In the genomic region with DNA sequence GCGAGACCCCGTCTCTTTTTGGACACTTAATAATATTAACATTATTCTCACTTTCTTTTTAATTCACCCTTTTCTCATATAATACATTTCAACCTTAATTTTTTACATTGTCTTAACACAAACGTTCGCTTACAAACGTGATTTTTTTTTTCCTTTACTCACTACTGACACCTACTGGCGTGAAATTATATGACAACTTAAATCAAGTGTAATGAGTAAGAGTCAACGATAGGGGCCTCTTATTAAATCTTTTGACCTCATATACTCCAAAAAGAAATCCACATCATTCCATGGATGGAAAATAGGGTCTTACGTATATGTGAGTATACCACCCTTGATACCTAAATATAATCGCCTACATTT, we compare ENCODE assay signal across 8 mouse cellular contexts. TPM values are rescaled to one million over a fixed set of nuclear protein-coding genes. Genes with fewer than 3 reads are reported as not detected.
A peak's percentile ranks its signal among the peaks of the same experiment; 100 is the strongest.
DNase-seq lines count a peak whose midpoint lies in the region; ATAC-seq and TF ChIP-seq lines count a peak whose summit lies in the region.

No protein-coding gene starts in this region.

- peak; percentile 83 for TF ChIP-seq CTCF in left cerebral cortex, adult 2 months (IDR thresholded peaks at IDR 0.05)

- H3K4me3 ChIP-seq in left cerebral cortex, adult 2 months: 0 out of 2 replicates have a peak overlapping the region, but pooled peaks have one; percentile 13
- no peak overlapping the region for H3K4me3 ChIP-seq in forebrain, embryonic 11.5 days (ENCODE audit: low read depth, low read length)
- H3K4me3 ChIP-seq in intestine, embryonic 16.5 days (ENCODE audit: low read length): 0 out of 2 replicates have a peak overlapping the region, but pooled peaks have one; percentile 14
- H3K4me3 ChIP-seq in megakaryocyte, embryonic 14.5 days (replicated peaks): peak overlapping the region; percentile 77

- no peaks in the 10 kb centered on the region for H3K27me3 ChIP-seq in forebrain, embryonic 11.5 days (ENCODE audit: control insufficient read depth, insufficient read depth, low read length)
- H3K27me3 ChIP-seq in intestine, embryonic 16.5 days (replicated peaks; ENCODE audit: control insufficient read depth, insufficient read depth, low read length): no peaks in the 10 kb centered on the region
- no peaks in the 10 kb centered on the region for H3K27me3 ChIP-seq in megakaryocyte, embryonic 14.5 days (replicated peaks)

- ATAC-seq in forebrain, embryonic 11.5 days (replicated peaks; ENCODE audit: low FRiP score): peak; percentile 8; the same call in 1 of the 2 replicates
- 0 out of 2 replicates have a peak, but pooled peaks have one; percentile 9 for ATAC-seq in intestine, embryonic 16.5 days

- no peak overlapping the region for H3K9ac ChIP-seq in forebrain, embryonic 11.5 days (ENCODE audit: low read length)
- no peak overlapping the region for H3K9ac ChIP-seq in intestine, embryonic 16.5 days (ENCODE audit: low read depth, low read length)

- 0 out of 2 replicates have a peak overlapping the region, but pooled peaks have one; percentile 18 for H3K4me2 ChIP-seq in forebrain, embryonic 11.5 days (ENCODE audit: low read depth, low read length, severe bottlenecking)
- 0 out of 2 replicates have a peak overlapping the region, but pooled peaks have one; percentile 33 for H3K4me2 ChIP-seq in intestine, embryonic 16.5 days (ENCODE audit: low read depth, low read length)

- peaks cover 9% of the 10 kb centered on the region; the same call in 1 of the 2 replicates for H3K36me3 ChIP-seq in forebrain, embryonic 11.5 days (ENCODE audit: control insufficient read depth, insufficient read depth, low read length)
- H3K36me3 ChIP-seq in intestine, embryonic 16.5 days (ENCODE audit: control insufficient read depth, insufficient read depth, low read length): peaks cover 10% of the 10 kb centered on the region
- H3K36me3 ChIP-seq in megakaryocyte, embryonic 14.5 days (replicated peaks; ENCODE audit: low read length): peaks cover 27% of the 10 kb centered on the region

- H3K27ac ChIP-seq in left cerebral cortex, adult 2 months: no peak overlapping the region
- H3K27ac ChIP-seq in forebrain, embryonic 11.5 days (ENCODE audit: low read depth, low read length): no peak overlapping the region
- no peak overlapping the region for H3K27ac ChIP-seq in intestine, embryonic 16.5 days (ENCODE audit: low read length)

- intact Hi-C loops in left cerebral cortex, adult 2 months (cut with DNase I): loop anchor here (1.0 kb wide), 1 partner anchor 38 kb away; a partner anchor contains a TSS

- WGBS in forebrain, embryonic 11.5 days: 6% methylated on average over 9 of the region's 9 CpGs
- WGBS in intestine, embryonic 16.5 days: 6% methylated on average over 9 of the region's 9 CpGs

- no peaks in the 10 kb centered on the region for H3K9me3 ChIP-seq in forebrain, embryonic 11.5 days (ENCODE audit: control insufficient read depth, low read length)
- H3K9me3 ChIP-seq in intestine, embryonic 16.5 days (ENCODE audit: control insufficient read depth, low read length): no peaks in the 10 kb centered on the region
- no peaks in the 10 kb centered on the region for H3K9me3 ChIP-seq in megakaryocyte, embryonic 14.5 days

- DNase-seq in left cerebral cortex, adult 2 months (ENCODE audit: extremely low spot score in 1 of 2, low spot score in 2 of 2): no peak
- DNase-seq in left cerebral cortex, adult 8-10 months (ENCODE audit: low spot score in 2 of 2): no peak
- DNase-seq in R1 (ENCODE audit: low read depth, low spot score): peak; percentile 90
- DNase-seq in forebrain, embryonic 11.5 days (ENCODE audit: low spot score): no peak
- DNase-seq in telencephalon, adult 2 months (ENCODE audit: low read depth, low spot score): peak; percentile 55
- no peak for DNase-seq in ovary, adult 18-20 months (ENCODE audit: low spot score)

- no peaks in the 10 kb centered on the region; the same call in 1 of the 2 replicates for H3K4me1 ChIP-seq in forebrain, embryonic 11.5 days (replicated peaks; ENCODE audit: control insufficient read depth, insufficient read depth, low read length)
- H3K4me1 ChIP-seq in intestine, embryonic 16.5 days (ENCODE audit: control insufficient read depth, insufficient read depth, low read length): no peaks in the 10 kb centered on the region; the same call in 1 of the 2 replicates
- H3K4me1 ChIP-seq in megakaryocyte, embryonic 14.5 days: peaks cover 20% of the 10 kb centered on the region; the same call in 1 of the 2 replicates

RNA-seq across cellular contexts. Expression of a gene that starts 0.6 kb away (rescaled TPM):
- 1,000 to 10,000 TPM; 1,087 to 1,104 TPM for total RNA-seq in left cerebral cortex, adult 2 months (2021)
- 1,000 to 10,000 TPM; 1,202 to 1,440 (median 1,306) TPM for total RNA-seq in left cerebral cortex, adult 8-10 months (2022)
- polyA plus RNA-seq in forebrain, embryonic 11.5 days (2014; fragmentation: Nextera tagmentation; extraction: Ambion mirVana): 1,243 and 1,383 TPM in 2 replicates
- 1,525 and 1,563 TPM in 2 replicates for polyA plus RNA-seq in intestine, embryonic 16.5 days (2015; fragmentation: Nextera tagmentation; extraction: Ambion mirVana)
- polyA plus RNA-seq in megakaryocyte, embryonic 14.5 days (2012; ENCODE audit: insufficient read depth, low replicate concordance): 250 and 1,840 TPM in 2 replicates

RNA-seq across cellular contexts. Expression of a gene that starts 9.1 kb away (rescaled TPM):
- not detected for total RNA-seq in left cerebral cortex, adult 2 months (2021)
- not detected for total RNA-seq in left cerebral cortex, adult 8-10 months (2022)
- polyA plus RNA-seq in forebrain, embryonic 11.5 days (2014; fragmentation: Nextera tagmentation; extraction: Ambion mirVana): 33.8 and 38.4 TPM in 2 replicates
- 13.2 and 17.3 TPM in 2 replicates for polyA plus RNA-seq in intestine, embryonic 16.5 days (2015; fragmentation: Nextera tagmentation; extraction: Ambion mirVana)
- 14.7 TPM in 1 of 2 replicates, not detected in the other for polyA plus RNA-seq in megakaryocyte, embryonic 14.5 days (2012; ENCODE audit: insufficient read depth, low replicate concordance)

RNA-seq across cellular contexts. Expression of a gene that starts 24.3 kb away (rescaled TPM):
- 100 to 1,000 TPM; 174 to 177 TPM for total RNA-seq in left cerebral cortex, adult 2 months (2021)
- 100 to 1,000 TPM; 175 to 204 (median 181) TPM for total RNA-seq in left cerebral cortex, adult 8-10 months (2022)
- polyA plus RNA-seq in forebrain, embryonic 11.5 days (2014; fragmentation: Nextera tagmentation; extraction: Ambion mirVana): 436 and 487 TPM in 2 replicates
- 602 and 654 TPM in 2 replicates for polyA plus RNA-seq in intestine, embryonic 16.5 days (2015; fragmentation: Nextera tagmentation; extraction: Ambion mirVana)
- 6.9 and 62.3 TPM in 2 replicates for polyA plus RNA-seq in megakaryocyte, embryonic 14.5 days (2012; ENCODE audit: insufficient read depth, low replicate concordance)

RNA-seq across cellular contexts. Expression of a gene that starts 24.4 kb away (rescaled TPM):
- 10 to 100 TPM; 27.0 to 28.9 TPM for total RNA-seq in left cerebral cortex, adult 2 months (2021)
- 10 to 100 TPM; 27.6 to 29.7 (median 28.7) TPM for total RNA-seq in left cerebral cortex, adult 8-10 months (2022)
- 40.6 and 42.3 TPM in 2 replicates for polyA plus RNA-seq in forebrain, embryonic 11.5 days (2014; fragmentation: Nextera tagmentation; extraction: Ambion mirVana)
- polyA plus RNA-seq in intestine, embryonic 16.5 days (2015; fragmentation: Nextera tagmentation; extraction: Ambion mirVana): 35.6 and 39.7 TPM in 2 replicates
- polyA plus RNA-seq in megakaryocyte, embryonic 14.5 days (2012; ENCODE audit: insufficient read depth, low replicate concordance): 21.6 and 30.4 TPM in 2 replicates

RNA-seq across cellular contexts. Expression of a gene that starts 37.3 kb away (rescaled TPM):
- total RNA-seq in left cerebral cortex, adult 2 months (2021): 1 to 10 TPM; 4.8 to 6.1 TPM
- 1 to 10 TPM; 4.7 to 5.8 (median 5.3) TPM for total RNA-seq in left cerebral cortex, adult 8-10 months (2022)
- 42.2 and 43.4 TPM in 2 replicates for polyA plus RNA-seq in forebrain, embryonic 11.5 days (2014; fragmentation: Nextera tagmentation; extraction: Ambion mirVana)
- polyA plus RNA-seq in intestine, embryonic 16.5 days (2015; fragmentation: Nextera tagmentation; extraction: Ambion mirVana): 21.0 and 24.2 TPM in 2 replicates
- 5.9 and 6.8 TPM in 2 replicates for polyA plus RNA-seq in megakaryocyte, embryonic 14.5 days (2012; ENCODE audit: insufficient read depth, low replicate concordance)

Comparison
In these comparisons a context has a peak if more than half of its experiments do, and no peak if none do; other contexts are left out.
1. DNase-seq: peak in R1 (single experiment) and telencephalon, adult 2 months (single experiment); none in left cerebral cortex, adult 2 months (0 of 2), left cerebral cortex, adult 8-10 months (0 of 2), forebrain, embryonic 11.5 days (single experiment) and ovary, adult 18-20 months (single experiment).